Mouse (Mus musculus): Measurements from ENCODE around the gene 2310011J03Rik. TPM values are rescaled to one million over a fixed set of nuclear protein-coding genes. Genes with fewer than 3 reads are reported as not detected.
"Not testable (repeated sequence)": the region's sequence is repeated elsewhere in the genome, so short reads cannot be mapped to it uniquely, and the experiment has no call there.

The 2310011J03Rik gene
- 55.9 and 62.7 TPM in 2 replicates for polyA plus RNA-seq (2012; rRNA removed)

GRCm38 (mm10) chr10:80320340-80320760 lies at the start of gene 2310011J03Rik:
Gene 2310011J03Rik (minus strand): TSS chr10:80320537.
- no peak for DNase-seq (ENCODE audit: low read depth)

GRCm38 (mm10) chr10:80368392-80368791 lies 48.1 kb upstream of the 2310011J03Rik start:
- no peak for DNase-seq (ENCODE audit: low read depth)

- DNase-seq (ENCODE audit: low read depth), result no peak
Observed at GRCm38 (mm10) chr10:80367954-80368353, 47.6 kb upstream of the 2310011J03Rik start.

- no peak for DNase-seq (ENCODE audit: low read depth)
Observed at GRCm38 (mm10) chr10:80365736-80366135, 45.4 kb upstream of the 2310011J03Rik start.

- no peak for DNase-seq (ENCODE audit: low read depth)
Observed at GRCm38 (mm10) chr10:80363734-80364133, 43.4 kb upstream of the 2310011J03Rik start.

GRCm38 (mm10) chr10:80357994-80358639 lies 37.8 kb upstream of the 2310011J03Rik start:
- DNase-seq (ENCODE audit: low read depth), result no peak

- no peak for DNase-seq (ENCODE audit: low read depth)
Observed at GRCm38 (mm10) chr10:80357336-80357735, 37.0 kb upstream of the 2310011J03Rik start.

- no peak for DNase-seq (ENCODE audit: low read depth)
Observed at GRCm38 (mm10) chr10:80356737-80357136, 36.4 kb upstream of the 2310011J03Rik start.

- no peak for DNase-seq (ENCODE audit: low read depth)
Observed at GRCm38 (mm10) chr10:80356001-80356682, 35.8 kb upstream of the 2310011J03Rik start, which contains the start of gene Plk5. Gene Plk5 (plus strand): TSS chr10:80356459.

- DNase-seq (ENCODE audit: low read depth), result no peak
Observed at GRCm38 (mm10) chr10:80355431-80355830, 35.1 kb upstream of the 2310011J03Rik start.

GRCm38 (mm10) chr10:80352727-80353126 lies 32.4 kb upstream of the 2310011J03Rik start:
- DNase-seq (ENCODE audit: low read depth), result no peak

GRCm38 (mm10) chr10:80351896-80352295 lies 31.6 kb upstream of the 2310011J03Rik start:
- DNase-seq (ENCODE audit: low read depth), result no peak

- no peak for DNase-seq (ENCODE audit: low read depth)
Observed at GRCm38 (mm10) chr10:80350292-80350691, 30.0 kb upstream of the 2310011J03Rik start.

- no peak for DNase-seq (ENCODE audit: low read depth)
Observed at GRCm38 (mm10) chr10:80348981-80349380, 28.6 kb upstream of the 2310011J03Rik start.

GRCm38 (mm10) chr10:80348244-80348781 lies 28.0 kb upstream of the 2310011J03Rik start, which contains the start of gene Adamtsl5:
Gene Adamtsl5 (minus strand): TSS chr10:80348412.
- DNase-seq (ENCODE audit: low read depth), result no peak

- DNase-seq (ENCODE audit: low read depth), result no peak
Observed at GRCm38 (mm10) chr10:80347514-80347967, 27.2 kb upstream of the 2310011J03Rik start.

- DNase-seq (ENCODE audit: low read depth), result not testable (repeated sequence)
Observed at GRCm38 (mm10) chr10:80345929-80346328, 25.6 kb upstream of the 2310011J03Rik start.

- no peak for DNase-seq (ENCODE audit: low read depth)
Observed at GRCm38 (mm10) chr10:80345122-80345521, 24.8 kb upstream of the 2310011J03Rik start.

GRCm38 (mm10) chr10:80344131-80344661 lies 23.9 kb upstream of the 2310011J03Rik start:
- DNase-seq (ENCODE audit: low read depth), result no peak

GRCm38 (mm10) chr10:80343425-80343895 lies 23.1 kb upstream of the 2310011J03Rik start:
- DNase-seq (ENCODE audit: low read depth), result no peak

GRCm38 (mm10) chr10:80342749-80343424 lies 22.6 kb upstream of the 2310011J03Rik start:
- DNase-seq (ENCODE audit: low read depth), result no peak

GRCm38 (mm10) chr10:80342305-80342748 lies 22.0 kb upstream of the 2310011J03Rik start:
- no peak for DNase-seq (ENCODE audit: low read depth)
